In genomic region chr11:55416609-55417265, GRCm38 (mm10) we compare ENCODE assay signal across 9 mouse cellular contexts. TPM values are rescaled to one million over a fixed set of nuclear protein-coding genes. Genes with fewer than 3 reads are reported as not detected.
DNase-seq lines count a peak whose midpoint lies in the region; ATAC-seq and TF ChIP-seq lines count a peak whose summit lies in the region.
"Had no signal": no experiment of that assay in that cellular context is flagged by ENCODE, and none has a peak within 500 bp of the region (broad histone marks: within the 10 kb centered on the region; RNA-seq: fewer than 3 reads in every experiment).

No protein-coding gene starts in this region.

- peaks cover 66% of the 10 kb centered on the region for H3K4me1 ChIP-seq in kidney, embryonic 16.5 days (ENCODE audit: insufficient read depth, low read length)
- peaks cover 31% of the 10 kb centered on the region for H3K4me1 ChIP-seq in brown adipose tissue, adult 24 weeks (ENCODE audit: control insufficient read depth, insufficient read depth, insufficient read length, low read length)
- H3K4me1 ChIP-seq in heart, embryonic 14.5 days (ENCODE audit: control insufficient read depth in 2 of 2, insufficient read depth in 2 of 2, low read length in 2 of 2), result peaks cover 41 to 69% of the 10 kb centered on the region in 2 experiments
- H3K4me1 ChIP-seq in limb, embryonic 14.5 days (ENCODE audit: control insufficient read depth, insufficient read depth, low read length), result peaks cover 39% of the 10 kb centered on the region

- 40% methylated on average over 6 of the region's 6 CpGs for WGBS in kidney, embryonic 16.5 days
- WGBS in heart, embryonic 14.5 days, result 38% methylated on average over 6 of the region's 6 CpGs
- 60% methylated on average over 6 of the region's 6 CpGs for WGBS in limb, embryonic 14.5 days

- H3K9ac ChIP-seq in kidney, embryonic 16.5 days (replicated peaks; ENCODE audit: low read length), result peak overlapping the region; percentile 27; the same call in 1 of the 2 replicates
- H3K9ac ChIP-seq in heart, embryonic 14.5 days (ENCODE audit: low read length), result peak overlapping the region; percentile 97
- H3K9ac ChIP-seq in limb, embryonic 14.5 days (ENCODE audit: low read depth, low read length, severe bottlenecking), result no peak overlapping the region

- peak overlapping the region; percentile 61 for H3K4me3 ChIP-seq in kidney, embryonic 16.5 days (ENCODE audit: low read length)
- H3K4me3 ChIP-seq in brown adipose tissue, adult 24 weeks (ENCODE audit: insufficient read depth, low read depth, low read length), result peak overlapping the region; percentile 98
- H3K4me3 ChIP-seq in heart, embryonic 14.5 days (ENCODE audit: control insufficient read depth in 1 of 2, insufficient read depth in 1 of 2, low read depth in 1 of 2, low read length in 2 of 2), result peak overlapping the region; percentile 10 to 81; a peak in 3 of 4 replicates
- H3K4me3 ChIP-seq in limb, embryonic 14.5 days (replicated peaks; ENCODE audit: low read length), result peak overlapping the region; percentile 76; the same call in 1 of the 2 replicates

- no peak for DNase-seq in kidney, postnatal 36 days
- DNase-seq in limb, embryonic 14.5 days (ENCODE audit: low spot score), result no peak
- DNase-seq in spleen, postnatal 10 days (ENCODE audit: low spot score in 2 of 2), result no peak
- no peak for DNase-seq in layer of hippocampus, adult 9-10 months (ENCODE audit: low spot score)
- DNase-seq in embryo, embryonic 11 days, result no peak

- no peak for ATAC-seq in kidney, embryonic 16.5 days (ENCODE audit: low FRiP score, low TSS enrichment)
- ATAC-seq in heart, embryonic 14.5 days (ENCODE audit: insufficient number of reproducible peaks, insufficient read depth, low FRiP score, low read depth), result no peak
- no peak for ATAC-seq in limb, embryonic 14.5 days (ENCODE audit: low FRiP score, low read depth)
- ATAC-seq: forebrain, embryonic 16.5 days had no signal

- H3K9me3 ChIP-seq in kidney, embryonic 16.5 days (ENCODE audit: low read length), result no peaks in the 10 kb centered on the region
- H3K9me3 ChIP-seq in heart, embryonic 14.5 days (ENCODE audit: control insufficient read depth, low read length), result no peaks in the 10 kb centered on the region
- H3K9me3 ChIP-seq in limb, embryonic 14.5 days (ENCODE audit: control insufficient read depth, low read length), result no peaks in the 10 kb centered on the region

- no peaks in the 10 kb centered on the region for H3K27me3 ChIP-seq in kidney, embryonic 16.5 days (ENCODE audit: insufficient read depth, low read length)
- no peaks in the 10 kb centered on the region for H3K27me3 ChIP-seq in heart, embryonic 14.5 days (ENCODE audit: control insufficient read depth, insufficient read depth, low read length)
- no peaks in the 10 kb centered on the region for H3K27me3 ChIP-seq in limb, embryonic 14.5 days (ENCODE audit: control insufficient read depth, insufficient read depth, low read length)

- H3K27ac ChIP-seq in kidney, embryonic 16.5 days (ENCODE audit: low read length), result peak overlapping the region; percentile 98
- H3K27ac ChIP-seq in brown adipose tissue, adult 24 weeks (replicated peaks; ENCODE audit: low read depth, low read length), result peak overlapping the region; percentile 99
- H3K27ac ChIP-seq in heart, embryonic 14.5 days (replicated peaks in 1 of 2; ENCODE audit: control insufficient read depth in 1 of 2, insufficient read depth in 1 of 2, low read depth in 2 of 2, low read length in 2 of 2), result peak overlapping the region; percentile 97 to 98
- no peak overlapping the region for H3K27ac ChIP-seq in limb, embryonic 14.5 days (replicated peaks; ENCODE audit: low read depth, low read length)

- peaks cover 3% of the 10 kb centered on the region for H3K36me3 ChIP-seq in kidney, embryonic 16.5 days (ENCODE audit: insufficient read depth, low read length)
- peaks cover 22% of the 10 kb centered on the region for H3K36me3 ChIP-seq in heart, embryonic 14.5 days (ENCODE audit: control insufficient read depth, insufficient read depth, low read length)
- H3K36me3 ChIP-seq in limb, embryonic 14.5 days (ENCODE audit: control insufficient read depth, insufficient read depth, low read length), result peaks cover 32% of the 10 kb centered on the region

- TF ChIP-seq POLR2A in limb, embryonic 14.5 days (IDR thresholded peaks at IDR 0.05; ENCODE audit: borderline replicate concordance, extremely low read depth, insufficient read depth, insufficient read length), result no peak

- peak overlapping the region; percentile 66 for H3K4me2 ChIP-seq in kidney, embryonic 16.5 days (replicated peaks; ENCODE audit: low read depth, low read length)
- H3K4me2 ChIP-seq in heart, embryonic 14.5 days (ENCODE audit: low read length), result peak overlapping the region; percentile 87
- peak overlapping the region; percentile 83 for H3K4me2 ChIP-seq in limb, embryonic 14.5 days (replicated peaks; ENCODE audit: low read depth, low read length, severe bottlenecking)

RNA-seq across cellular contexts. Expression of gene Sparc, which starts 6.2 kb away (rescaled TPM):
- 1,474 and 1,572 TPM in 2 replicates for polyA plus RNA-seq in kidney, embryonic 16.5 days (2015; fragmentation: Nextera tagmentation; extraction: Ambion mirVana)
- polyA plus RNA-seq in brown adipose tissue, adult 24 weeks (2012; ENCODE audit: insufficient read depth, insufficient read length, missing spikeins), result 730 and 804 TPM in 2 replicates
- 1,748 and 1,849 TPM in 2 replicates for polyA plus RNA-seq in heart, embryonic 14.5 days (2014; fragmentation: Nextera tagmentation; extraction: Ambion mirVana)
- 1,741 and 2,064 TPM in 2 replicates for polyA plus RNA-seq in limb, embryonic 14.5 days (2012; rRNA removed)
- 2,065 and 2,257 TPM in 2 replicates for polyA plus RNA-seq in limb, embryonic 14.5 days (2014; fragmentation: Nextera tagmentation; extraction: Ambion mirVana)

RNA-seq across cellular contexts. Expression of gene Atox1, which starts 44.3 kb away (rescaled TPM):
- 376 and 406 TPM in 2 replicates for polyA plus RNA-seq in kidney, embryonic 16.5 days (2015; fragmentation: Nextera tagmentation; extraction: Ambion mirVana)
- polyA plus RNA-seq in brown adipose tissue, adult 24 weeks (2012; ENCODE audit: insufficient read depth, insufficient read length, missing spikeins), result 386 and 509 TPM in 2 replicates
- 311 and 354 TPM in 2 replicates for polyA plus RNA-seq in heart, embryonic 14.5 days (2014; fragmentation: Nextera tagmentation; extraction: Ambion mirVana)
- 236 and 256 TPM in 2 replicates for polyA plus RNA-seq in limb, embryonic 14.5 days (2012; rRNA removed)
- 428 and 474 TPM in 2 replicates for polyA plus RNA-seq in limb, embryonic 14.5 days (2014; fragmentation: Nextera tagmentation; extraction: Ambion mirVana)

RNA-seq across cellular contexts. Expression of gene G3bp1, which starts 52.7 kb away (rescaled TPM):
- 188 and 197 TPM in 2 replicates for polyA plus RNA-seq in kidney, embryonic 16.5 days (2015; fragmentation: Nextera tagmentation; extraction: Ambion mirVana)
- polyA plus RNA-seq in brown adipose tissue, adult 24 weeks (2012; ENCODE audit: insufficient read depth, insufficient read length, missing spikeins), result 17.0 and 19.4 TPM in 2 replicates
- 103 and 104 TPM in 2 replicates for polyA plus RNA-seq in heart, embryonic 14.5 days (2014; fragmentation: Nextera tagmentation; extraction: Ambion mirVana)
- polyA plus RNA-seq in limb, embryonic 14.5 days (2012; rRNA removed), result 77.7 and 79.0 TPM in 2 replicates
- 170 and 171 TPM in 2 replicates for polyA plus RNA-seq in limb, embryonic 14.5 days (2014; fragmentation: Nextera tagmentation; extraction: Ambion mirVana)

Comparison
In these comparisons a context has a peak if more than half of its experiments do, and no peak if none do; other contexts are left out.
1. H3K4me3 ChIP-seq: peak in every context shown above with its lines; median percentile 98 in brown adipose tissue, adult 24 weeks; 76 in limb, embryonic 14.5 days; 61 in kidney, embryonic 16.5 days; 46 in heart, embryonic 14.5 days.